Mouse (Mus musculus) MEL (cell line): ENCODE measurements at regions not wholly inside any gene's neighbourhood (a gene's known extent, or its start where the extent isn't known, plus 50 kb on each side); places are given as distances from the start of the nearest gene placed in this dataset.
"Not testable (repeated sequence)": the region's sequence is repeated elsewhere in the genome, so short reads cannot be mapped to it uniquely, and the experiment has no call there.

Experiments used
- DNase-seq: peaks from one replicate; pipeline ENCODE4 v3.0.0; 2011; ENCODE audit warnings: low read depth, low spot score
- H3K27ac ChIP-seq: 2 replicates; pipeline ENCODE4 v1.5.1; 2012; ENCODE audit warnings: low read depth, mild to moderate bottlenecking, control low read depth, low read length, moderate library complexity; ENCODE audit not compliant: control insufficient read depth
- H3K27me3 ChIP-seq, 2 experiments: fragments of 150-350 bp in 1 of 2; sonication (generic) in 1 of 2; 2 replicates each; pipeline ENCODE4 v1.6.1; 2012; ENCODE audit warnings: low read length in 2 of 2, mild to moderate bottlenecking in 2 of 2, improper control_type of control experiment in 1 of 2, moderate library complexity in 1 of 2; ENCODE audit not compliant: insufficient read depth in 2 of 2, control insufficient read depth in 1 of 2
- H3K36me3 ChIP-seq, 2 experiments: 2 replicates each; pipeline ENCODE4 v1.6.1; 2012 to 2014; ENCODE audit warnings: low read length in 2 of 2, improper control_type of control experiment in 1 of 2, inconsistent platforms in 1 of 2, mild to moderate bottlenecking in 1 of 2; ENCODE audit not compliant: insufficient read depth in 2 of 2, control insufficient read depth in 1 of 2
- H3K4me1 ChIP-seq, 2 experiments: fragments of 150-350 bp in 1 of 2; sonication (generic) in 1 of 2; 2 replicates each; pipeline ENCODE4 v1.6.1; 2012; ENCODE audit warnings: low read length in 2 of 2, improper control_type of control experiment in 1 of 2, mild to moderate bottlenecking in 1 of 2; ENCODE audit not compliant: insufficient read depth in 2 of 2, control insufficient read depth in 1 of 2
- H3K4me3 ChIP-seq, 2 experiments: fragments of 150-350 bp in 1 of 2; sonication (generic) in 1 of 2; 2 replicates each; pipeline ENCODE4 v1.5.1; 2012; ENCODE audit warnings: low read depth in 2 of 2, low read length in 2 of 2, mild to moderate bottlenecking in 2 of 2, moderate library complexity in 2 of 2, control low read depth in 1 of 2, improper control_type of control experiment in 1 of 2; ENCODE audit not compliant: control insufficient read depth in 1 of 2, insufficient read depth in 1 of 2
- H3K79me2 ChIP-seq: 2 replicates; pipeline ENCODE4 v1.6.1; 2012; ENCODE audit warnings: mild to moderate bottlenecking, low read length, moderate library complexity; ENCODE audit not compliant: control insufficient read depth, poor library complexity, insufficient read depth
- H3K9ac ChIP-seq: 2 replicates; pipeline ENCODE4 v1.6.1; 2012; ENCODE audit warnings: low read depth, mild to moderate bottlenecking, control low read depth, low read length, moderate library complexity; ENCODE audit not compliant: control insufficient read depth, poor library complexity, severe bottlenecking
- H3K9me3 ChIP-seq: fragments of 150-350 bp; sonication (generic); replicated peaks from 2 replicates; pipeline ENCODE4 v1.6.1; 2012; ENCODE audit warnings: mild to moderate bottlenecking, low read length, improper control_type of control experiment, moderate library complexity; ENCODE audit not compliant: insufficient read depth
- BHLHE40 ChIP-seq: IDR thresholded peaks from 2 replicates; pipeline ENCODE4 v1.6.1; 2012; ENCODE audit warnings: low read depth, mild to moderate bottlenecking, inconsistent platforms, low read length, improper control_type of control experiment, borderline replicate concordance
- CHD2 ChIP-seq: IDR thresholded peaks from 2 replicates; pipeline ENCODE4 v1.6.1; 2011; ENCODE audit warnings: low read length, improper control_type of control experiment
- CTCF ChIP-seq, 3 experiments: IDR thresholded peaks in 2 of 3; conservative IDR thresholded peaks in 1 of 3; 2 replicates each; pipeline ENCODE4 v1.5.1; 2011 to 2012; ENCODE audit warnings: low read length in 3 of 3, low read depth in 2 of 3, mild to moderate bottlenecking in 2 of 3, improper control_type of control experiment in 1 of 3, inconsistent platforms in 1 of 3, mixed read lengths in 1 of 3, moderate library complexity in 1 of 3; ENCODE audit not compliant: control insufficient read depth in 1 of 3, insufficient read depth in 1 of 3, poor library complexity in 1 of 3, severe bottlenecking in 1 of 3
- ELF1 ChIP-seq: IDR thresholded peaks from 2 replicates; pipeline ENCODE4 v1.6.1; 2014; ENCODE audit warnings: low read depth, mild to moderate bottlenecking, inconsistent platforms, low read length, improper control_type of control experiment, moderate library complexity
- ETS1 ChIP-seq: IDR thresholded peaks from 2 replicates; pipeline ENCODE4 v1.6.1; 2012; ENCODE audit warnings: low read depth, mild to moderate bottlenecking, inconsistent platforms, low read length, improper control_type of control experiment, moderate library complexity
- GABPA ChIP-seq: IDR thresholded peaks from 2 replicates; pipeline ENCODE4 v1.6.1; 2012; ENCODE audit warnings: low read depth, mild to moderate bottlenecking, inconsistent platforms, low read length, improper control_type of control experiment, moderate library complexity
- HCFC1 ChIP-seq: IDR thresholded peaks from 2 replicates; pipeline ENCODE4 v1.6.1; 2012; ENCODE audit warnings: low read depth, mild to moderate bottlenecking, inconsistent platforms, low read length, improper control_type of control experiment, moderate library complexity
- JUND ChIP-seq: IDR thresholded peaks from 2 replicates; pipeline ENCODE4 v1.6.1; 2011; ENCODE audit warnings: low read depth, mild to moderate bottlenecking, improper control_type of control experiment, low read length
- KAT2A ChIP-seq: conservative IDR thresholded peaks from 2 replicates; pipeline ENCODE4 v1.6.1; 2012; ENCODE audit warnings: low read depth, low read length, improper control_type of control experiment, inconsistent platforms
- MAFK ChIP-seq: IDR thresholded peaks from 2 replicates; pipeline ENCODE4 v1.6.1; 2011; ENCODE audit warnings: low read depth, mild to moderate bottlenecking, low read length, improper control_type of control experiment, borderline replicate concordance
- MAX ChIP-seq: IDR thresholded peaks from 2 replicates; pipeline ENCODE4 v1.6.1; 2011; ENCODE audit warnings: low read length, improper control_type of control experiment
- MAZ ChIP-seq: IDR thresholded peaks from 2 replicates; pipeline ENCODE4 v1.6.1; 2012; ENCODE audit warnings: low read depth, mild to moderate bottlenecking, inconsistent platforms, low read length, improper control_type of control experiment
- MEF2A ChIP-seq: IDR thresholded peaks from 2 replicates; pipeline ENCODE4 v1.6.1; 2014; ENCODE audit warnings: low read depth, mild to moderate bottlenecking, inconsistent platforms, low read length, improper control_type of control experiment; ENCODE audit not compliant: poor library complexity, insufficient replicate concordance, severe bottlenecking; ENCODE audit errors: extremely low read depth
- MXI1 ChIP-seq: IDR thresholded peaks from 2 replicates; pipeline ENCODE4 v1.6.1; 2011; ENCODE audit warnings: mild to moderate bottlenecking, low read depth, low read length, improper control_type of control experiment
- MYB ChIP-seq: IDR thresholded peaks from 2 replicates; pipeline ENCODE4 v1.6.1; 2011; ENCODE audit warnings: mild to moderate bottlenecking, low read depth, low read length, improper control_type of control experiment
- MYC ChIP-seq: IDR thresholded peaks from 2 replicates; pipeline ENCODE4 v1.6.1; 2011; ENCODE audit warnings: low read depth, mild to moderate bottlenecking, low read length, improper control_type of control experiment, moderate library complexity
- NELFE ChIP-seq: IDR thresholded peaks from 2 replicates; pipeline ENCODE4 v1.6.1; 2011; ENCODE audit warnings: low read depth, low read length, improper control_type of control experiment
- NRF1 ChIP-seq: IDR thresholded peaks from 2 replicates; pipeline ENCODE4 v1.6.1; 2014; ENCODE audit warnings: low read depth, mild to moderate bottlenecking, inconsistent platforms, low read length, improper control_type of control experiment, moderate library complexity; ENCODE audit not compliant: poor library complexity, insufficient read depth, severe bottlenecking
- POLR2AphosphoS5 ChIP-seq: IDR thresholded peaks from 2 replicates; pipeline ENCODE4 v1.6.1; 2012; ENCODE audit warnings: low read depth, borderline replicate concordance, mild to moderate bottlenecking, inconsistent platforms, low read length, moderate library complexity, mixed read lengths
- RAD21 ChIP-seq: IDR thresholded peaks from 2 replicates; pipeline ENCODE4 v1.6.1; 2011; ENCODE audit warnings: mild to moderate bottlenecking, low read depth, low read length, improper control_type of control experiment
- SIN3A ChIP-seq: IDR thresholded peaks from 2 replicates; pipeline ENCODE4 v1.6.1; 2012; ENCODE audit warnings: low read length, improper control_type of control experiment, inconsistent platforms
- SMC3 ChIP-seq: IDR thresholded peaks from 2 replicates; pipeline ENCODE4 v1.6.1; 2011; ENCODE audit warnings: low read depth, low read length, improper control_type of control experiment
- TAL1 ChIP-seq: IDR thresholded peaks from 2 replicates; pipeline ENCODE4 v1.6.1; 2012; ENCODE audit warnings: mild to moderate bottlenecking, inconsistent platforms, low read length, moderate library complexity, mixed read lengths
- TBP ChIP-seq: IDR thresholded peaks from 2 replicates; pipeline ENCODE4 v1.8.0; 2011; ENCODE audit warnings: low read depth, low read length, improper control_type of control experiment
- TCF12 ChIP-seq: IDR thresholded peaks from 2 replicates; pipeline ENCODE4 v1.6.1; 2014; ENCODE audit warnings: low read depth, mild to moderate bottlenecking, inconsistent platforms, low read length, improper control_type of control experiment, moderate library complexity
- UBTF ChIP-seq: IDR thresholded peaks from 2 replicates; pipeline ENCODE4 v1.6.1; 2012; ENCODE audit warnings: low read depth, mild to moderate bottlenecking, inconsistent platforms, low read length, improper control_type of control experiment, moderate library complexity, borderline replicate concordance; ENCODE audit not compliant: insufficient read depth
- USF1 ChIP-seq: IDR thresholded peaks from 2 replicates; pipeline ENCODE4 v1.6.1; 2014; ENCODE audit warnings: low read depth, mild to moderate bottlenecking, inconsistent platforms, low read length, improper control_type of control experiment, moderate library complexity
- USF2 ChIP-seq, 2 experiments: IDR thresholded peaks; 2 replicates each; pipeline ENCODE4 v1.6.1; 2011 to 2012; ENCODE audit warnings: improper control_type of control experiment in 2 of 2, low read length in 2 of 2, borderline replicate concordance in 1 of 2, inconsistent platforms in 1 of 2, low read depth in 1 of 2, mild to moderate bottlenecking in 1 of 2; ENCODE audit not compliant: insufficient read depth in 1 of 2
- ZC3H11A ChIP-seq: IDR thresholded peaks from 2 replicates; pipeline ENCODE4 v1.6.1; 2012; ENCODE audit warnings: low read depth, mild to moderate bottlenecking, inconsistent platforms, low read length, improper control_type of control experiment
- ZMIZ1 ChIP-seq: IDR thresholded peaks from 2 replicates; pipeline ENCODE4 v1.6.1; 2012; ENCODE audit warnings: low read depth, mild to moderate bottlenecking, inconsistent platforms, low read length, improper control_type of control experiment, moderate library complexity
- ZNF384 ChIP-seq: IDR thresholded peaks from 2 replicates; pipeline ENCODE4 v1.6.1; 2012; ENCODE audit warnings: low read depth, mild to moderate bottlenecking, inconsistent platforms, low read length, improper control_type of control experiment

GRCm38 (mm10) chr10:51397016-51397415, 83.4 kb upstream of the Gm49339 start:
- not testable (repeated sequence) for H3K9ac ChIP-seq, DNase-seq, H3K27ac ChIP-seq, H3K36me3 ChIP-seq, H3K4me1 ChIP-seq, H3K79me2 ChIP-seq, H3K4me3 ChIP-seq, H3K27me3 ChIP-seq, H3K9me3 ChIP-seq

GRCm38 (mm10) chr10:51405141-51405540, 75.3 kb upstream of the Gm49339 start:
- Histone ChIP-seq H3K27me3 (no peaks in the 10 kb centered on the region), H3K79me2 (no peaks in the 10 kb centered on the region), H3K9me3 (no peaks in the 10 kb centered on the region), H3K9ac (peak overlapping the region; percentile 29; the same call in 1 of the 2 replicates), H3K4me1 (0 out of 4 replicates have a peak, but pooled peaks cover 0 to 2% of the 10 kb centered on the region in 2 experiments), H3K27ac (no peak overlapping the region), H3K4me3 (peak overlapping the region in 1 of 2 experiments; percentile 53; a peak in 2 of 4 replicates), H3K36me3 (peaks cover 0 to 5% of the 10 kb centered on the region in 2 experiments; a peak in 2 of 4 replicates)
- DNase-seq, result peak; percentile 86
- TF ChIP-seq TCF12 (no peak), ELF1 (no peak), MYC (no peak), TAL1 (no peak), NRF1 (no peak), MXI1 (no peak), USF1 (no peak), MEF2A (no peak), CTCF (IDR thresholded peaks at IDR 0.05 in 2 of 3, conservative IDR thresholded peaks at IDR 0.05 in 1 of 3; ENCODE audit: control insufficient read depth in 1 of 3, insufficient read depth in 1 of 3, low read depth in 2 of 3, low read length in 3 of 3, poor library complexity in 1 of 3, severe bottlenecking in 1 of 3) (peak; percentile 70 to 85 (median 71)), BHLHE40 (no peak), USF2 (IDR thresholded peaks at IDR 0.05; ENCODE audit: borderline replicate concordance in 1 of 2, insufficient read depth in 1 of 2, low read depth in 1 of 2, low read length in 2 of 2) (no peak), MAFK (no peak), MYB (no peak), ETS1 (no peak), ZNF384 (no peak), ZMIZ1 (no peak), RAD21 (peak; percentile 85), MAZ (no peak), TBP (no peak), JUND (no peak), UBTF (no peak), CHD2 (no peak), SIN3A (no peak), GABPA (no peak), SMC3 (peak; percentile 87), POLR2AphosphoS5 (no peak), NELFE (no peak), ZC3H11A (peak; percentile 55), MAX (no peak), HCFC1 (no peak), KAT2A (no peak)
